Mouse (Mus musculus) bone marrow macrophage, adult 2 months (primary cell): Measurements from ENCODE around the gene Ugt1a1. TPM values are rescaled to one million over a fixed set of nuclear protein-coding genes. Genes with fewer than 3 reads are reported as not detected.

Source experiments
- H3K27ac ChIP-seq: 2 replicates; pipeline ENCODE4 v1.5.1; 2012; ENCODE audit warnings: low read depth, low read length; ENCODE audit not compliant: insufficient read depth
- H3K4me1 ChIP-seq: 2 replicates; pipeline ENCODE4 v1.6.1; 2012; ENCODE audit warnings: low read length; ENCODE audit not compliant: control insufficient read depth, insufficient read depth
- H3K4me3 ChIP-seq: 2 replicates; pipeline ENCODE4 v1.5.1; 2012; ENCODE audit warnings: mild to moderate bottlenecking, low read length, moderate library complexity; ENCODE audit not compliant: insufficient read depth
- CTCF ChIP-seq: IDR thresholded peaks from 2 replicates; pipeline ENCODE4 v1.5.1; 2012; ENCODE audit warnings: low read depth, mild to moderate bottlenecking, low read length, moderate library complexity
- POLR2A ChIP-seq: IDR thresholded peaks from 2 replicates; pipeline ENCODE4 v1.6.1; 2012; ENCODE audit warnings: mild to moderate bottlenecking, low read depth, low read length, borderline replicate concordance
- polyA plus RNA-seq: library from polyadenylated mRNA; stranded (reverse); fragments of >200 nt; gene quantifications from 2 replicates; pipeline ENCODE4 v1.2.4, GENCODE M21; 2012; ENCODE audit not compliant: missing spikeins, insufficient read depth, insufficient read length

Ugt1a1 gene
- polyA plus RNA-seq, 1 experiment, result 12.7 TPM

DNA sequence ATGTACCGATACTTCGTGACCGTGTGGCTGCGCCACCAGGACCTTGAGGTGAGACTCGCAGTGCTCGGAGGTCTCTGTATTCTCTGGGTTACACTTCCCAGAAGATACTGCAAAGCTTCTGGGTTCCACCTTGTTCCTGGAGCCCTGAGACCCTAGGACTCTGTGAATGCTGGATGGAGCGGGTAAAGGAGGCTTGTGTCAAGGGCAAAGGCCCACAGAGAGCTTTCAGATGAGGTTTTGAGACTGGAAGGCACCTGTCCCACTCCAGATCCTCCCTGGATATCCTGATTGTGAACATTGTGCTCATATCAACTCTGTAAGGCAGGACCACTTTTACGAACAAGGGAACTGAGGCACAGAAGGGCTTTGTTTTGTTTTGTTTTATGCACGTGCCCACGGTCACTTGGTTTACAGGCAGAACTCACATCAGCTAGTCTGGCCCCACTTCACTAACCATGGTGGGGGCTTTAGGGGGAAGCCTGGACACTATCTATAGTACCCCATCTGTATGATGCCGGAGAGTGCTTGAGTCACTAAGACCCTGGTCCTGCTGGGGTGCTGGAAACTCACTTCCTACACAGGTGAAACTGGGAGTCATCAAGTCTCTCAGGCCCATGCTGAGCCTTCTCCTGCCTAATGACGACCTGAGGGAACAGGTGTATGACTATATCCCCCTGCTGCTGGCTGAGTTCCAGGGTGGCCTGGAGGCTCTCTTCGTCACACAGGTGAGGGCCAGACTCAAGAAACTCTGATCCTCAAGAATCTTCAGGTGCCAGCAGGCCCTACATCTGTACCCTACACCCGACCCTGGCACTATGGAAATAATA lies 21.9 kb downstream of the Ugt1a1 start:
- Histone ChIP-seq H3K4me1 (no peaks in the 10 kb centered on the region), H3K27ac (no peak overlapping the region), H3K4me3 (no peak overlapping the region)
- TF ChIP-seq POLR2A (no peak), CTCF (no peak)

DNA sequence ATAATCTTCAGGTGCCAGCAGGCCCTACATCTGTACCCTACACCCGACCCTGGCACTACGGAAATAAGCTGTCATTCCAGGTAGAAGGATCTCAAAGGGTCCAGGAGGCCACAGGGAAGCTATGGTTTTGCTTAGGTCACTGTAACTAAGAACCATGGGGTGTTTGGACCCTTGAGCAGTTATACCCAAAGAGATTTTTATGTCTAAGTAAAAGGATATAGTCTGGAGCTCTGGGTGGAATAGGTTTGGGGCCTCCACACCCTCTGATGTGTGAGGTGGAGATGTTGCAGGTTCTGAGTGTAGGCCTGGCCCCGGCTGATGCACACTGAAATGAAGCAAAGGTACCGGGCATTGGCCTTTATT lies 22.5 kb downstream of the Ugt1a1 start:
- no peak overlapping the region for H3K4me3 ChIP-seq
- TF ChIP-seq POLR2A (no peak), CTCF (no peak)
- no peak overlapping the region for H3K27ac ChIP-seq
- H3K4me1 ChIP-seq, result no peaks in the 10 kb centered on the region

DNA sequence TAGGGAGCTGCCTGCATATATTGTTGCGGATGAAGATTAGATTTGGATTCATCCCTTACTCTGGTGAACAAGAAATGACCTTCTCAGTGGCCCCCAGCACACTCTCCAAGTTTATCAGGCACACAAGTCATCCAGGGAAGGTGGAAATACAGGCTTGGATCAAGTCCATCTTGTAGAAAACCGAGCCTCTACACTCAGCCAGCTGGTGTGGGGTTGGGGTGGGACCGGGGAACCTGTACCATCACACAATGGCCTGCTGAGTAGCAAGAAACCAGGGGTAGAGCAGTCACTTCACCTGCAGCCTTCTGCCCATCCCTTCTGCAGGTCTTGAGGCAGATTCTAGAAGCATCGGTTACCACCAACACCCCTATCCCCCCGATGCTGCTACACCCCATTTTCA lies 22.9 kb downstream of the Ugt1a1 start:
- Histone ChIP-seq H3K27ac (no peak overlapping the region), H3K4me3 (no peak overlapping the region)
- TF ChIP-seq CTCF (no peak), POLR2A (no peak)

DNA sequence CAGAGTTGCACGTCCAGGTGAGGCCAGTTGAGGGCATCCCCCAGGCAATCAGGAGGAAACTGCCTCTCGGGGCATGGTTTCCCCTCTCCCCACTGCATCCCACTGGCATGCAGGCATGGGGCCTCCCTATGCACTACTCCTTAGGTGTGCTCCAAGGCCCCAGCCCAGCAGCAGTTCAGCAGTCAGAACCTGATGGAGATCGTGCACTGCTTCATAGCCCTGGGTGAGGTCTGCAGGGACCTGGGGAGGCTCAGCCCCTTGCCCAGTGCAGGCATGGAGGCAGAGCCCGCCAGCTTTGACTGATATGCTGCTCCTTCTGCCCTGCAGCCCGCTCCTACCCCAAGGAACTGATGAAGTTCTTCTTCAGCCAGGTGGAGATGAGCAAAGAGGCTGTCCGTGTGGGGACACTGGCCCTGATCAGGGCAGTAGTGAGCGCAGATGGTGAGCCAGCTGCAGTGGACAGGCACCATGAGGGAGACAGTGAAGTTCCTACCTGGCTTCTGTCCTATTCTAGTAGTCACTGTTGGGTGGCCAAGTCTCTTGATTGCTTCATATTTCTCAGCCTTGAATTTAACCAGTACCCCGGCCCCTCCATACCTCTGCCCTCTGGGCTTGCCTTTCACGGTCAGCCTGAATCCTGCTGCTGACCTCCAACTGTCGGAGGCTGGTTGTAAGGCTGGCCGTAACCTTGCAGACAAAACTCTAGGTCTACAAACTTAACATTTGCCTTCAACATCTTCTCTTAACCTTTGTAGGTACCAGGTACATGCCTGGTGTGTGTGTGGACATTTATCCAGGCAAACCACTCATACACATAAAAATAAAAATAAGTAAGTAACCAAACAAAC lies 23.5 kb downstream of the Ugt1a1 start:
- H3K27ac ChIP-seq, result no peak overlapping the region
- TF ChIP-seq CTCF, result no peak
- TF ChIP-seq POLR2A, result no peak
- H3K4me1 ChIP-seq, result no peaks in the 10 kb centered on the region
- no peak overlapping the region for H3K4me3 ChIP-seq

More for the DNA sequence above, 22.9 kb downstream of the Ugt1a1 start:
- H3K4me1 ChIP-seq, result no peaks in the 10 kb centered on the region

DNA sequence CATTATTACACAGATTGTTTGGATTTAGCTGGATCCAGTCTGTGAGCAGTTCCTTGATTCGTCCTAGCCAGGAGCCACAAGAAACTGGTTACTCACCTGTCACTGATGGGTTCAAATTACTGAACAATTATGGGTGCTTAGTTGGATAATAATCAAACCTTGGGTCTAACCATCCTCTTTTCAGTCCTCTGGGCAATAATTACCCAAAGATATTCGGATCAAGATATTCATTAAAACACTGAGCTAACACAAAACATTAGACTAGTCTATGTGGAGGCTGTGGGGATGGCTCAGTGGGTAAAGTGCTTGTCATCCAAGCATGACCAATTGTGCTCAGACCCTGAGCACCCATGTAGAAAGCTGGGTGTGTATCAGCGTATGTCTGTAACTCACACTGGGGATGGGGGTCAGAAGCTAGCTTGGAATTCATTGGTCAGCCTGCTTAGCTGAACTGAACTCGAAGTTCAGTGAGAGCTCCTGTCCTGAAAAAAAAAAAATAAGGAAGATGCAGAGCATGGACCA lies 24.2 kb downstream of the Ugt1a1 start:
- Histone ChIP-seq H3K4me3 (no peak overlapping the region), H3K4me1 (no peaks in the 10 kb centered on the region), H3K27ac (no peak overlapping the region)
- no peak for TF ChIP-seq CTCF
- no peak for TF ChIP-seq POLR2A

DNA sequence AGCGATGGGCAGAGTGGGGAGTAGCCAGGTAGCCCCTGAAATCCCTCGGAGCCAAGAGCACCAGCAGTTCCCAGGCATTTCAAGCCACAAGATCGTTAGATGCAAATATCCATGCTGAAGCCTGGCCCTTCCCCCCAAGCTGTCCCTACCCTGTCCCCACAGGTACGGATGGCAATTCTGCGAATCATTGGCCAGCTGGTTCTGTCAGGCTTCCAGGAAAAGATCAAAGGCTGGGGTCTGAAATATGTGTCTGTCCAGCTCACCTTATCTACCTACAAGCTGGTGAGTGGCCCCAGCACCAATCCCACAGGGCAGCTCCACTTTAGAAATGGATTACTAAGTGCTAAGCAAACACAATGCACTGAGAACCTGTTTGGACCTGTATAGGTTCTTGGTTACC lies 25.6 kb downstream of the Ugt1a1 start:
- no peak for TF ChIP-seq POLR2A
- no peak for TF ChIP-seq CTCF
- Histone ChIP-seq H3K27ac (no peak overlapping the region), H3K4me3 (no peak overlapping the region), H3K4me1 (no peaks in the 10 kb centered on the region)

DNA sequence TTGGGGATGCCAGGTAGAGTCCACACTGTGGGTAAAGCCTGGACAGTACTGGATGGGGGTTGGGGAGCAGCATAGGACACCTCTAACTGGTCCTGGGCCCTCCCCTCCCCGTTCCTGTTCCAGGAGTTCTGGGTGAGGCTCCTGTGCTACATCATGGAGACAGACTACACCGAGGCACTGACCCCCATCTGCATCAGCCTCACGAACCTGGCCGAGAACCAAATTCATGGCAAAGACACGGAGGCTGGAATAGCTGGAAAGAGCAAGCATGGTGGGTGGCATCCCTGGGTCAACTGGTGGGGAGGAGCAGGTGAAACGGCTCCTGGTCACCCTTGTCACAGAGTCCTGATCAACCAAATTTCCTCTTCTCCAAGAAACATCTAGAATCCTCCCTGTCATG lies 27.0 kb downstream of the Ugt1a1 start:
- TF ChIP-seq POLR2A, result no peak
- TF ChIP-seq CTCF, result no peak
- Histone ChIP-seq H3K27ac (no peak overlapping the region), H3K4me1 (no peaks in the 10 kb centered on the region), H3K4me3 (no peak overlapping the region)

DNA sequence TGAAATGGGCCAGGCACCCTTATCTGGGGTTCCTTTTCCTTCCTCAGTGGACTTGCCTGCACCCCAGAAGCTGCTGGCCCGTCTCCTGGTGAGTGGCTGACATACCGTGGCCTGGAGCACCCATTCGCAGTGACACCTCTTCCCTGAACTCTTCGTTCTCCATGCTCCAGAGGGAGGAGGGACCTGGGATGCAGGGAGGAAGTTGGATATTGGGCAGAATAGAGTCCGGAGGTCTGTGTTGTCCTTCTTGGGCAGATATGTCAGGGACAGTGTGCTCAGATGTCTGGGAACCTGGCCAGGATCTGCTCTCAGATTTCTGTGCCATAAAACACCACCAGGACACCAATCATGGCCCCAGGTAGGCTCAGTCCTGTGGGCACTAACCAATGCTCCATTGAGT lies 28.3 kb downstream of the Ugt1a1 start:
- H3K4me3 ChIP-seq, result no peak overlapping the region
- no peak for TF ChIP-seq POLR2A
- H3K27ac ChIP-seq, result no peak overlapping the region
- no peaks in the 10 kb centered on the region for H3K4me1 ChIP-seq

DNA sequence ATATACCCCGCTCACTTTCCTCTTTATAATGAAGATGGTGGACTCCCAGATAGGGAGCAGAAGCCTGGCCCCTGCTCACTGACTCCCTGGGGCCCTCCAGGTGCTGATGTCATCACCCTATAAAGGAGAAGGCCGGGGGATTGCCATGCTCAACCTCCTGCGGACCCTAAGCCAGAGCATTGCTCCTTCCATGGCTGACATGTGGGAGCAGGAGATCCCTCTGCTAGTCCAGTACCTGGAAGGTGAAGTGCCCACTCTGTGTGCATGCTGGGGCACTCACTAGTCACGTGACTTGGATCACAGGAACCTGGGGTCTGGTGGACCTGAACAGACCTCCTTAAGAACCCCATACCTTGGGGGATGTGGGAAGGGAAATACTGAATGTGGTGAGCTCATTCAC lies 28.8 kb downstream of the Ugt1a1 start:
- no peaks in the 10 kb centered on the region for H3K4me1 ChIP-seq
- TF ChIP-seq CTCF, result no peak
- TF ChIP-seq POLR2A, result no peak

DNA sequence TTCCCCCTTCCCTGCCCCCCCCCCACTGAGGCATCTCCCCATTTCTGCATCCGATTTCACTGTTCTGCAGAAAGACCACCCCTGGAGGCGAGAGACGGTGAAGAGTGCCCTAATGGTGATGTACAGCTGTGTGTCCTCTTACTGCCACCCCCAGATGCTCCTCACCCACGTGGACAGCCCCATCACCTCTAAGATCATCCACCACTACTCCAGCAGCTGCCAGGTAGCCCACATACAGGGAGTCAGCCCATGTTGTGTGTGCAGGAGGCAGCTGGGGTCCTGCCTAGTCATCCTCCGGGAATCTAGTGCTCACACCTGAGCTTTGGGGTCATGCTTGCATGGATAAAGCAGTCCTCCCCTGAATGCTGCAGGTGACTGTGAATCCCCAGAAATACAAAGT lies 32.1 kb downstream of the Ugt1a1 start:
- no peaks in the 10 kb centered on the region for H3K4me1 ChIP-seq
- TF ChIP-seq POLR2A (no peak), CTCF (no peak)
- H3K27ac ChIP-seq, result no peak overlapping the region
- no peak overlapping the region for H3K4me3 ChIP-seq

More for the DNA sequence above, 28.8 kb downstream of the Ugt1a1 start:
- no peak overlapping the region for H3K27ac ChIP-seq
- no peak overlapping the region for H3K4me3 ChIP-seq
